Mouse (Mus musculus): Measurements from ENCODE around the gene Git1. TPM values are rescaled to one million over a fixed set of nuclear protein-coding genes. Genes with fewer than 3 reads are reported as not detected.

Git1 gene
- total and polyA plus RNA-seq, 3 experiments: 8.8 to 57.8 (median 28.9) TPM

DNA sequence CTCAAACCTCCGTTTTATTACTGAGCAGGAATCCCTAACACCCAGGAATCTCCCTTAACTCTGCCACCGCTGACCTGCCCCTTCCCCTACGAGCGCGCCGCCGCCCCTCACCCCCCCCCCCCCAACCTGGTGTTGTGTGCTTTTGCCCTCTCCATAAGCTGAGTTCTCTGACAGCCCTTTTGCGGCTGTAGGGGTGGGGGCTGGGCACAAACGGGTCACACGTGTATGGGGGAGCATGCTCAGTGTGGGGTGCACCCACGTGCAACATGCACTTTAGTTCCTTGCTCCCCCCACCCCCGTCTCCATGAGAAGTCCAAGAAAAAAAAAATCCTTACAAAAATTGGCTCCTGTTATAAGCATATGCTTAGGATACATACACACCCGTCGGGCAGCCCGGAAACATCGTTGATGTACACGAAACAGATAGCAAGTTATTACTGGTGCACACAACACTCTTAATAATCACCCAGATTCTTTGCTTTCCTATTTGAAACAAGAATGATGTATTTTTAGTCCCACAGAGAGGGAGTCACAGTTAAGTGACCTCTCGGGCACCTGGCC is 971 bp upstream of the Git1 start (continued):
- no peak for TF ChIP-seq USF1 (IDR thresholded peaks at IDR 0.05; ENCODE audit: low read depth, low read length)
- 0 out of 2 replicates have a peak, but pooled peaks have one; percentile 35 for TF ChIP-seq NELFE (IDR thresholded peaks at IDR 0.05; ENCODE audit: low read depth, low read length)
- TF ChIP-seq ZNF384 (IDR thresholded peaks at IDR 0.05; ENCODE audit: low read depth, low read length): no peak
- peak; percentile 96 for TF ChIP-seq MXI1 (IDR thresholded peaks at IDR 0.05; ENCODE audit: low read depth, low read length)
- TF ChIP-seq MAZ (IDR thresholded peaks at IDR 0.05; ENCODE audit: low read depth, low read length): no peak; the same call in 1 of the 2 replicates
- TF ChIP-seq BHLHE40 (IDR thresholded peaks at IDR 0.05; ENCODE audit: low read depth, low read length): peak; percentile 82
- TF ChIP-seq IRF4 (IDR thresholded peaks at IDR 0.05; ENCODE audit: low read depth, low read length): peak; percentile 11; the same call in 1 of the 2 replicates
- TF ChIP-seq POLR2AphosphoS2 (IDR thresholded peaks at IDR 0.05; ENCODE audit: low read depth, low read length): no peak
- TF ChIP-seq EP300 (IDR thresholded peaks at IDR 0.05; ENCODE audit: low read length): no peak
- no peak for TF ChIP-seq MEF2A (IDR thresholded peaks at IDR 0.05; ENCODE audit: borderline replicate concordance, low read depth, low read length)
- TF ChIP-seq HCFC1 (IDR thresholded peaks at IDR 0.05; ENCODE audit: low read depth, low read length): peak; percentile 36
- no peak for TF ChIP-seq ZC3H11A (IDR thresholded peaks at IDR 0.05; ENCODE audit: low read depth, low read length)
- TF ChIP-seq SIN3A (IDR thresholded peaks at IDR 0.05; ENCODE audit: low read length): no peak
- peak; percentile 91 for TF ChIP-seq MAX (IDR thresholded peaks at IDR 0.05; ENCODE audit: low read length)
- TF ChIP-seq TBP (conservative IDR thresholded peaks at IDR 0.05; ENCODE audit: low read depth, low read length): 0 out of 2 replicates have a peak, but pooled peaks have one; percentile 34
- TF ChIP-seq UBTF (IDR thresholded peaks at IDR 0.05; ENCODE audit: low read depth, low read length): no peak
- no peak for TF ChIP-seq ETS1 (conservative IDR thresholded peaks at IDR 0.05; ENCODE audit: low read depth, low read length)

DNA sequence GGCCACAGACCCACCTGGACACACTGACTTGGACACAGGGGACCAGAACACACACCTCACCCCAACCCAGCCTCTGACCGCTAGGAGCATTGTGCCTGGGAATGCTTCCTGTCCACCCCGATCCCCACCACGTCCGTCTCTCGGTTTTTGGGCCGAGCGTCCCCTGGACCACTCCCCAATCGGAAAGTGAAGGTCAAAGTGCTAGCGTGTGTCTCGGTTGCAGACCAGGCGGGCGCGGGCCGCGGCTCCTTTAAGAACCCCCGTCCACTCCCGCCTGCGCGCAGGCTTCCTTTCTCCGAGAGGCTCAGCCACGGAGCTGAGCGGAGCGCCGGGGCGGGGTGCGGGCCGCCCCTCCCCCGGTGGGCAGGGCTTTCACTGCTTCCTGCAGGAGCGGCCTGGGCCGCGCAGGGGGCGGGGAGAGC is 440 bp upstream of the Git1 start:
- Histone ChIP-seq H3K79me2 (replicated peaks; ENCODE audit: control insufficient read depth, extremely low read depth, insufficient read depth, poor library complexity, severe bottlenecking) (peaks cover 34% of the 10 kb centered on the region), H3K4me3 (replicated peaks in 1 of 3; ENCODE audit: low read depth in 2 of 3, low read length in 2 of 3, poor library complexity in 1 of 3) (peak overlapping the region; percentile 78 to 98 (median 84)), H3K4me1 (ENCODE audit: control insufficient read depth in 1 of 2, insufficient read depth in 2 of 2) (peaks cover 24 to 63% of the 10 kb centered on the region in 2 experiments), H3K4me2 (ENCODE audit: insufficient read depth, low read depth, poor library complexity, severe bottlenecking) (peak overlapping the region; percentile 90), H3K9ac (ENCODE audit: insufficient read depth, low read depth) (peak overlapping the region; percentile 95), H3K36me3 (replicated peaks in 1 of 2; ENCODE audit: control insufficient read depth in 1 of 2, insufficient read depth in 1 of 2, low read length in 1 of 2) (peaks cover 0 to 18% of the 10 kb centered on the region in 2 experiments), H3K27ac (ENCODE audit: insufficient read depth, low read depth) (peak overlapping the region; percentile 49), H3K27me3 (replicated peaks) (peaks cover 29% of the 10 kb centered on the region), H3K9me3 (replicated peaks; ENCODE audit: low read length) (no peaks in the 10 kb centered on the region)
- in situ Hi-C loops (cut with MboI; ENCODE audit: low pct_ligation_motif_present, low pct_unique_long_range_greater_than_20kb, low sequenced_read_pairs) (no loop called here), dilution Hi-C loops (cut with MboI; ENCODE audit: extremely low pct_ligation_motif_present, extremely low pct_unique_long_range_greater_than_20kb, low sequenced_read_pairs) (no loop called here)
- peak; percentile 80 for TF ChIP-seq ELF1 (IDR thresholded peaks at IDR 0.05; ENCODE audit: low read depth, low read length)
- TF ChIP-seq MXI1 (IDR thresholded peaks at IDR 0.05; ENCODE audit: low read depth, low read length): no peak
- TF ChIP-seq IRF4 (IDR thresholded peaks at IDR 0.05; ENCODE audit: low read depth, low read length): peak; percentile 39; the same call in 1 of the 2 replicates
- TF ChIP-seq CTCF (conservative IDR thresholded peaks at IDR 0.05 in 1 of 2, IDR thresholded peaks at IDR 0.05 in 1 of 2; ENCODE audit: low read depth in 2 of 2, low read length in 2 of 2): peak in 1 of 2 experiments; percentile 7; a peak in 1 of 4 replicates
- peak; percentile 92 for TF ChIP-seq MAZ (IDR thresholded peaks at IDR 0.05; ENCODE audit: low read depth, low read length)
- peak; percentile 72 for TF ChIP-seq TCF12 (IDR thresholded peaks at IDR 0.05; ENCODE audit: low read depth, low read length)
- peak; percentile 83 for TF ChIP-seq POLR2A (IDR thresholded peaks at IDR 0.05; ENCODE audit: low read depth, low read length)
- peak; percentile 86; the same call in 1 of the 2 replicates for TF ChIP-seq NELFE (IDR thresholded peaks at IDR 0.05; ENCODE audit: low read depth, low read length)
- TF ChIP-seq ZMIZ1 (IDR thresholded peaks at IDR 0.05; ENCODE audit: low read depth, low read length): peak; percentile 85
- TF ChIP-seq MEF2A (IDR thresholded peaks at IDR 0.05; ENCODE audit: borderline replicate concordance, low read depth, low read length): peak; percentile 30; the same call in 1 of the 2 replicates
- TF ChIP-seq SIN3A (IDR thresholded peaks at IDR 0.05; ENCODE audit: low read length): peak; percentile 38
- peak; percentile 80 for TF ChIP-seq NRF1 (IDR thresholded peaks at IDR 0.05; ENCODE audit: low read depth, low read length)
- no peak for TF ChIP-seq SMC3 (IDR thresholded peaks at IDR 0.05; ENCODE audit: low read depth, low read length)
- TF ChIP-seq TBP (conservative IDR thresholded peaks at IDR 0.05; ENCODE audit: low read depth, low read length): no peak
- peak; percentile 68 for TF ChIP-seq HCFC1 (IDR thresholded peaks at IDR 0.05; ENCODE audit: low read depth, low read length)
- no peak for TF ChIP-seq MAX (IDR thresholded peaks at IDR 0.05; ENCODE audit: low read length)
- TF ChIP-seq MAFK (IDR thresholded peaks at IDR 0.05; ENCODE audit: insufficient replicate concordance, low read length): no peak
- TF ChIP-seq UBTF (IDR thresholded peaks at IDR 0.05; ENCODE audit: low read depth, low read length): no peak
- DNase-seq (ENCODE audit: extremely low read depth): peak; percentile 93

Measured in CH12.LX (cell line).